Mouse (Mus musculus): ENCODE data around the gene Taf1. TPM values are rescaled to one million over a fixed set of nuclear protein-coding genes. Genes with fewer than 3 reads are reported as not detected.

Taf1 gene
- polyA plus RNA-seq, 1 experiment from 2014 or later = 12.3 TPM

Other genes starting within 250 kb of the Taf1 start
- gene Nlgn3, start 233.6 kb upstream of the Taf1 start, polyA plus RNA-seq (2015; fragmentation: Nextera tagmentation; extraction: Ambion mirVana) = 59.3 and 63.7 TPM in 2 replicates
- gene Gjb1, start 156.4 kb upstream of the Taf1 start, polyA plus RNA-seq (2015; fragmentation: Nextera tagmentation; extraction: Ambion mirVana) = 0.92 and 0.98 TPM in 2 replicates
- gene Zmym3, start 111.9 kb upstream of the Taf1 start, polyA plus RNA-seq (2015; fragmentation: Nextera tagmentation; extraction: Ambion mirVana) = 49.7 and 51.7 TPM in 2 replicates
- 372 and 398 TPM in 2 replicates for gene Nono, start 103.4 kb upstream of the Taf1 start, polyA plus RNA-seq (2015; fragmentation: Nextera tagmentation; extraction: Ambion mirVana)
- gene Itgb1bp2, start 83.6 kb upstream of the Taf1 start, polyA plus RNA-seq (2015; fragmentation: Nextera tagmentation; extraction: Ambion mirVana) = 3.5 and 4.7 TPM in 2 replicates
- gene Ogt, start 107.3 kb downstream of the Taf1 start, polyA plus RNA-seq (2015; fragmentation: Nextera tagmentation; extraction: Ambion mirVana) = 180 and 215 TPM in 2 replicates
- gene Cxcr3, start 201.5 kb downstream of the Taf1 start, polyA plus RNA-seq (2015; fragmentation: Nextera tagmentation; extraction: Ambion mirVana) = 0.25 and 0.28 TPM in 2 replicates